ENCODE assay signal across 9 mouse cellular contexts in the genomic region with DNA sequence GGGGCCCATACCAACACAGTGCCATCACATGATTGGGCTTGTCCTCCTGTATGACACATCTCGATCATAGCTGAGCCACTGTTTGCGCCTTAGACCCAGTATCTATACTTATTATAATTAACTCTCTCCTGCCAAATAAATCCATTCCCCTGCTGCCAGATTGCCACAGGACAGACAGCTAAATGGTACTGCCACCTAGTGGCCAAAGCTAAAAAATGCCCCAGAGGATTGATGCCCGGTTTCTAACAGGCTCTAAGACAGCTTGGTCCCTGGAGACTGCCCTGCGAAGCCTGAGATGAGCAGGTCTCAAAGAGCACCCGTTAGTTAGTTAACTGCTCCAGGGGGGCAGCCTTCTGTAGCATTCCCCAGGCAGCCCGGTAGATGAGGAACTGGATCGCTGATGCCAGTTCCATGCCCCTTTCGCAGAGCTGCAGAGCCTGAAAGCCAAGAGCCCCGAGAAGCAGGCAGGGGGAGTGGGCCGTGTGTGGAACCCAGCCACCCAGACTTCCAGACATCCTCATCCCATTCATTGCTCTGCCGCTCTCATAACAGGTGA. TPM values are rescaled to one million over a fixed set of nuclear protein-coding genes. Genes with fewer than 3 reads are reported as not detected.
A peak's percentile ranks its signal among the peaks of the same experiment; 100 is the strongest.
DNase-seq lines count a peak whose midpoint lies in the region; ATAC-seq lines count a peak whose summit lies in the region.
"Had no signal": no experiment of that assay in that cellular context is flagged by ENCODE, and none has a peak within 500 bp of the region (broad histone marks: within the 10 kb centered on the region; RNA-seq: fewer than 3 reads in every experiment).

No protein-coding gene starts in this region.

- peaks cover 30% of the 10 kb centered on the region for H3K27me3 ChIP-seq in hindbrain, embryonic 11.5 days (ENCODE audit: control insufficient read depth, insufficient read depth, low read length)
- peaks cover 77% of the 10 kb centered on the region for H3K27me3 ChIP-seq in hindbrain, embryonic 13.5 days
- H3K27me3 ChIP-seq in forebrain, embryonic 12.5 days: peaks cover 75% of the 10 kb centered on the region

- 33% methylated on average over 11 of the region's 11 CpGs for WGBS in hindbrain, embryonic 11.5 days
- 24% methylated on average over 11 of the region's 11 CpGs for WGBS in hindbrain, embryonic 13.5 days
- WGBS in forebrain, embryonic 12.5 days: 27% methylated on average over 11 of the region's 11 CpGs

- no peak overlapping the region for H3K9ac ChIP-seq in hindbrain, embryonic 11.5 days (ENCODE audit: low read depth, low read length)
- no peak overlapping the region for H3K9ac ChIP-seq in hindbrain, embryonic 13.5 days
- H3K9ac ChIP-seq in forebrain, embryonic 12.5 days: no peak overlapping the region

- no peak overlapping the region for H3K4me2 ChIP-seq in hindbrain, embryonic 11.5 days (replicated peaks; ENCODE audit: low read depth, low read length)
- H3K4me2 ChIP-seq in hindbrain, embryonic 13.5 days: no peak overlapping the region
- H3K4me2 ChIP-seq in forebrain, embryonic 12.5 days: no peak overlapping the region

- DNase-seq in hindbrain, embryonic 11.5 days (ENCODE audit: low spot score): peak; percentile 82
- DNase-seq in CD4-positive, CD25-positive, alpha-beta regulatory T cell, adult 2 months (ENCODE audit: low read depth, low spot score): peak; percentile 82
- peak; percentile 40 for DNase-seq in brain, embryonic 18.5 days (ENCODE audit: low read depth, low spot score)
- DNase-seq in layer of hippocampus, postnatal 14 days (ENCODE audit: low spot score in 2 of 2): peak; percentile 65 to 83
- DNase-seq in Muller cell, postnatal 12 days (ENCODE audit: inconsistent ontology term): no peak

- H3K27ac ChIP-seq in hindbrain, embryonic 11.5 days (ENCODE audit: low read depth, low read length): no peak overlapping the region
- no peak overlapping the region for H3K27ac ChIP-seq in hindbrain, embryonic 13.5 days
- H3K27ac ChIP-seq in forebrain, embryonic 12.5 days: no peak overlapping the region

- H3K4me3 ChIP-seq in hindbrain, embryonic 11.5 days (ENCODE audit: low read depth, low read length): no peak overlapping the region
- H3K4me3 ChIP-seq in hindbrain, embryonic 13.5 days: no peak overlapping the region
- no peak overlapping the region for H3K4me3 ChIP-seq in forebrain, embryonic 12.5 days (replicated peaks)
- H3K4me3 ChIP-seq: megakaryocyte, embryonic 14.5 days had no signal

- no peak for ATAC-seq in hindbrain, embryonic 11.5 days (ENCODE audit: low FRiP score)
- ATAC-seq in hindbrain, embryonic 13.5 days (ENCODE audit: low FRiP score): no peak
- ATAC-seq in forebrain, embryonic 12.5 days (ENCODE audit: low FRiP score): peak; percentile 24; the same call in 1 of the 2 replicates
- ATAC-seq in monocyte, adult 5-6 weeks (replicated peaks; ENCODE audit: insufficient number of reproducible peaks, low FRiP score, low TSS enrichment, poor library complexity, severe bottlenecking): peak; percentile 40; the same call in 1 of the 2 replicates

- no peaks in the 10 kb centered on the region for H3K9me3 ChIP-seq in hindbrain, embryonic 11.5 days (ENCODE audit: control insufficient read depth, low read length)
- H3K9me3 ChIP-seq in hindbrain, embryonic 13.5 days: no peaks in the 10 kb centered on the region
- H3K9me3 ChIP-seq in forebrain, embryonic 12.5 days: no peaks in the 10 kb centered on the region
- H3K9me3 ChIP-seq: megakaryocyte, embryonic 14.5 days had no signal

- peaks cover 5% of the 10 kb centered on the region for H3K4me1 ChIP-seq in hindbrain, embryonic 11.5 days (replicated peaks; ENCODE audit: control insufficient read depth, insufficient read depth, low read length)
- H3K4me1 ChIP-seq in hindbrain, embryonic 13.5 days (replicated peaks): peaks cover 19% of the 10 kb centered on the region
- H3K4me1 ChIP-seq in forebrain, embryonic 12.5 days: peaks cover 11% of the 10 kb centered on the region

- H3K36me3 ChIP-seq in hindbrain, embryonic 11.5 days (ENCODE audit: control insufficient read depth, insufficient read depth, low read length): no peaks in the 10 kb centered on the region
- H3K36me3 ChIP-seq in hindbrain, embryonic 13.5 days: peaks cover 8% of the 10 kb centered on the region
- no peaks in the 10 kb centered on the region for H3K36me3 ChIP-seq in forebrain, embryonic 12.5 days (replicated peaks)

RNA-seq across cellular contexts. Expression of a gene that starts 8.0 kb away (rescaled TPM):
- polyA plus RNA-seq in hindbrain, embryonic 11.5 days (2014; fragmentation: Nextera tagmentation; extraction: Ambion mirVana): not detected in 2 replicates
- not detected in 2 replicates for polyA plus RNA-seq in hindbrain, embryonic 13.5 days (2015; fragmentation: Nextera tagmentation; extraction: Ambion mirVana)
- 0.04 and 0.08 TPM in 2 replicates for polyA plus RNA-seq in forebrain, embryonic 12.5 days (2016; fragmentation: Nextera tagmentation; extraction: Ambion mirVana)
- total RNA-seq in layer of hippocampus, postnatal 14 days (2021): 1 to 10 TPM; 9.4 to 10.0 TPM
- total RNA-seq in monocyte, adult 5-6 weeks (2017): 0.58 TPM in 1 of 3 replicates, not detected in the others

RNA-seq across cellular contexts. Expression of a gene that starts 32.5 kb away (rescaled TPM):
- 0.32 and 0.43 TPM in 2 replicates for polyA plus RNA-seq in hindbrain, embryonic 11.5 days (2014; fragmentation: Nextera tagmentation; extraction: Ambion mirVana)
- 0.48 and 0.64 TPM in 2 replicates for polyA plus RNA-seq in hindbrain, embryonic 13.5 days (2015; fragmentation: Nextera tagmentation; extraction: Ambion mirVana)
- 0.19 and 0.36 TPM in 2 replicates for polyA plus RNA-seq in forebrain, embryonic 12.5 days (2016; fragmentation: Nextera tagmentation; extraction: Ambion mirVana)
- total RNA-seq in layer of hippocampus, postnatal 14 days (2021): 1 to 10 TPM; 2.1 to 2.7 TPM
- 32.8 to 44.3 TPM (median 36.3 TPM) in 3 replicates for total RNA-seq in monocyte, adult 5-6 weeks (2017)

RNA-seq across cellular contexts. Expression of a gene that starts 32.7 kb away (rescaled TPM):
- 1.5 and 2.0 TPM in 2 replicates for polyA plus RNA-seq in hindbrain, embryonic 11.5 days (2014; fragmentation: Nextera tagmentation; extraction: Ambion mirVana)
- 22.0 and 23.2 TPM in 2 replicates for polyA plus RNA-seq in hindbrain, embryonic 13.5 days (2015; fragmentation: Nextera tagmentation; extraction: Ambion mirVana)
- polyA plus RNA-seq in forebrain, embryonic 12.5 days (2016; fragmentation: Nextera tagmentation; extraction: Ambion mirVana): 4.4 and 6.5 TPM in 2 replicates
- total RNA-seq in layer of hippocampus, postnatal 14 days (2021): 10 to 100 TPM; 67.8 to 75.1 TPM
- 0.21 TPM in 1 of 3 replicates, not detected in the others for total RNA-seq in monocyte, adult 5-6 weeks (2017)

RNA-seq across cellular contexts. Expression of a gene that starts 49.8 kb away (rescaled TPM):
- polyA plus RNA-seq in hindbrain, embryonic 11.5 days (2014; fragmentation: Nextera tagmentation; extraction: Ambion mirVana): 34.1 and 35.4 TPM in 2 replicates
- polyA plus RNA-seq in hindbrain, embryonic 13.5 days (2015; fragmentation: Nextera tagmentation; extraction: Ambion mirVana): 23.5 and 24.8 TPM in 2 replicates
- polyA plus RNA-seq in forebrain, embryonic 12.5 days (2016; fragmentation: Nextera tagmentation; extraction: Ambion mirVana): 22.3 and 24.4 TPM in 2 replicates
- 10 to 100 TPM; 38.8 to 39.7 TPM for total RNA-seq in layer of hippocampus, postnatal 14 days (2021)
- total RNA-seq in monocyte, adult 5-6 weeks (2017): 14.5 to 23.9 TPM (median 19.3 TPM) in 3 replicates

Comparison
In these comparisons a context has a peak if more than half of its experiments do, and no peak if none do; other contexts are left out.
1. ATAC-seq: peak in forebrain, embryonic 12.5 days (single experiment) and monocyte, adult 5-6 weeks (single experiment); none in hindbrain, embryonic 11.5 days (single experiment) and hindbrain, embryonic 13.5 days (single experiment).